Mouse (Mus musculus): Measurements from ENCODE around the gene Grin2c. TPM values are rescaled to one million over a fixed set of nuclear protein-coding genes. Genes with fewer than 3 reads are reported as not detected.

The Grin2c gene
- polyA plus RNA-seq, 1 experiment from 2014 or later, result not detected

- ATAC-seq (ENCODE audit: low read depth) (peak; percentile 81), DNase-seq (ENCODE audit: low spot score) (peak; percentile 57)
- Histone ChIP-seq H3K36me3 (ENCODE audit: control insufficient read depth, insufficient read depth, low read length) (no peaks in the 10 kb centered on the region), H3K4me2 (ENCODE audit: low read depth, low read length) (peak within 1 kb of the TSS; percentile 84), H3K27me3 (replicated peaks; ENCODE audit: control insufficient read depth, insufficient read depth, low read length) (peaks cover 32% of the 10 kb centered on the region), H3K9ac (ENCODE audit: low read depth, low read length) (peak within 1 kb of the TSS; percentile 54), H3K27ac (replicated peaks; ENCODE audit: low read depth, low read length) (no peak within 1 kb of the TSS), H3K9me3 (ENCODE audit: control insufficient read depth, low read length) (no peaks in the 10 kb centered on the region), H3K4me1 (ENCODE audit: control insufficient read depth, insufficient read depth, low read length) (no peaks in the 10 kb centered on the region), H3K4me3 (ENCODE audit: low read depth, low read length) (peak within 1 kb of the TSS; percentile 45)
- under 1% methylated on average over 36 of the region's 44 CpGs for WGBS
Measured at GRCm38 (mm10) chr11:115297214-115297826, 30.3 kb upstream of the Grin2c start, which contains the start of gene Fads6. Gene Fads6 (minus strand): TSS chr11:115297663.

GRCm38 (mm10) chr11:115296471-115297210, 29.6 kb upstream of the Grin2c start:
- DNase-seq (ENCODE audit: low spot score) (no peak), ATAC-seq (ENCODE audit: low read depth) (no peak)
- H3K4me1 ChIP-seq (ENCODE audit: control insufficient read depth, insufficient read depth, low read length), result peaks cover under 1% of the 10 kb centered on the region
- H3K9me3 ChIP-seq (ENCODE audit: control insufficient read depth, low read length), result no peaks in the 10 kb centered on the region
- WGBS, result 52% methylated on average over 21 of the region's 21 CpGs
- H3K27me3 ChIP-seq (replicated peaks; ENCODE audit: control insufficient read depth, insufficient read depth, low read length), result peaks cover 32% of the 10 kb centered on the region
- H3K4me2 ChIP-seq (ENCODE audit: low read depth, low read length), result peak overlapping the region; percentile 84
- H3K9ac ChIP-seq (ENCODE audit: low read depth, low read length), result peak overlapping the region; percentile 54; the same call in 1 of the 2 replicates
- H3K4me3 ChIP-seq (ENCODE audit: low read depth, low read length), result peak overlapping the region; percentile 45
- H3K27ac ChIP-seq (replicated peaks; ENCODE audit: low read depth, low read length), result no peak overlapping the region
- H3K36me3 ChIP-seq (ENCODE audit: control insufficient read depth, insufficient read depth, low read length), result no peaks in the 10 kb centered on the region

- no peak for ATAC-seq (ENCODE audit: low read depth)
- Histone ChIP-seq H3K27ac (replicated peaks; ENCODE audit: low read depth, low read length) (no peak overlapping the region), H3K4me2 (ENCODE audit: low read depth, low read length) (no peak overlapping the region), H3K9ac (ENCODE audit: low read depth, low read length) (no peak overlapping the region), H3K36me3 (ENCODE audit: control insufficient read depth, insufficient read depth, low read length) (no peaks in the 10 kb centered on the region), H3K27me3 (replicated peaks; ENCODE audit: control insufficient read depth, insufficient read depth, low read length) (peaks cover 32% of the 10 kb centered on the region), H3K4me3 (ENCODE audit: low read depth, low read length) (no peak overlapping the region), H3K4me1 (ENCODE audit: control insufficient read depth, insufficient read depth, low read length) (peaks cover 3% of the 10 kb centered on the region), H3K9me3 (ENCODE audit: control insufficient read depth, low read length) (no peaks in the 10 kb centered on the region)
- no peak for DNase-seq (ENCODE audit: low spot score)
- WGBS, result 85% methylated on average over 11 of the region's 11 CpGs
Measured at GRCm38 (mm10) chr11:115295939-115296338, 28.9 kb upstream of the Grin2c start.

- Histone ChIP-seq H3K4me1 (ENCODE audit: control insufficient read depth, insufficient read depth, low read length) (peaks cover 3% of the 10 kb centered on the region), H3K4me2 (ENCODE audit: low read depth, low read length) (no peak overlapping the region), H3K36me3 (ENCODE audit: control insufficient read depth, insufficient read depth, low read length) (no peaks in the 10 kb centered on the region), H3K9me3 (ENCODE audit: control insufficient read depth, low read length) (no peaks in the 10 kb centered on the region), H3K27ac (replicated peaks; ENCODE audit: low read depth, low read length) (no peak overlapping the region), H3K4me3 (ENCODE audit: low read depth, low read length) (no peak overlapping the region), H3K27me3 (replicated peaks; ENCODE audit: control insufficient read depth, insufficient read depth, low read length) (peaks cover 18% of the 10 kb centered on the region), H3K9ac (ENCODE audit: low read depth, low read length) (no peak overlapping the region)
- DNase-seq (ENCODE audit: low spot score), result no peak
- ATAC-seq (ENCODE audit: low read depth), result no peak
- 54% methylated on average over 14 of the region's 14 CpGs for WGBS
Measured at GRCm38 (mm10) chr11:115292631-115293375, 25.8 kb upstream of the Grin2c start.

GRCm38 (mm10) chr11:115291503-115291902, 24.5 kb upstream of the Grin2c start:
- H3K9me3 ChIP-seq (ENCODE audit: control insufficient read depth, low read length), result no peaks in the 10 kb centered on the region
- H3K4me3 ChIP-seq (ENCODE audit: low read depth, low read length), result no peak overlapping the region
- H3K27ac ChIP-seq (replicated peaks; ENCODE audit: low read depth, low read length), result no peak overlapping the region
- H3K4me2 ChIP-seq (ENCODE audit: low read depth, low read length), result no peak overlapping the region
- no peak overlapping the region for H3K9ac ChIP-seq (ENCODE audit: low read depth, low read length)
- peaks cover 6% of the 10 kb centered on the region; the same call in 1 of the 2 replicates for H3K27me3 ChIP-seq (replicated peaks; ENCODE audit: control insufficient read depth, insufficient read depth, low read length)
- H3K36me3 ChIP-seq (ENCODE audit: control insufficient read depth, insufficient read depth, low read length), result no peaks in the 10 kb centered on the region
- DNase-seq (ENCODE audit: low spot score) (no peak), ATAC-seq (ENCODE audit: low read depth) (no peak)
- peaks cover 3% of the 10 kb centered on the region for H3K4me1 ChIP-seq (ENCODE audit: control insufficient read depth, insufficient read depth, low read length)
- WGBS, result 73% methylated on average over 10 of the region's 10 CpGs

- no peak overlapping the region for H3K4me2 ChIP-seq (ENCODE audit: low read depth, low read length)
- ATAC-seq (ENCODE audit: low read depth) (no peak), DNase-seq (ENCODE audit: low spot score) (peak; percentile 81)
- no peak overlapping the region for H3K4me3 ChIP-seq (ENCODE audit: low read depth, low read length)
- no peaks in the 10 kb centered on the region for H3K9me3 ChIP-seq (ENCODE audit: control insufficient read depth, low read length)
- WGBS, result 64% methylated on average over 6 of the region's 6 CpGs
- H3K9ac ChIP-seq (ENCODE audit: low read depth, low read length), result no peak overlapping the region
- H3K27ac ChIP-seq (replicated peaks; ENCODE audit: low read depth, low read length), result no peak overlapping the region
- peaks cover 3% of the 10 kb centered on the region for H3K4me1 ChIP-seq (ENCODE audit: control insufficient read depth, insufficient read depth, low read length)
- no peaks in the 10 kb centered on the region for H3K36me3 ChIP-seq (ENCODE audit: control insufficient read depth, insufficient read depth, low read length)
- 0 out of 2 replicates have a peak, but pooled peaks cover under 1% of the 10 kb centered on the region for H3K27me3 ChIP-seq (replicated peaks; ENCODE audit: control insufficient read depth, insufficient read depth, low read length)
Measured at GRCm38 (mm10) chr11:115290919-115291318, 23.9 kb upstream of the Grin2c start.

- DNase-seq (ENCODE audit: low spot score) (no peak), ATAC-seq (ENCODE audit: low read depth) (no peak)
- Histone ChIP-seq H3K36me3 (ENCODE audit: control insufficient read depth, insufficient read depth, low read length) (no peaks in the 10 kb centered on the region), H3K9ac (ENCODE audit: low read depth, low read length) (no peak overlapping the region), H3K27me3 (replicated peaks; ENCODE audit: control insufficient read depth, insufficient read depth, low read length) (no peaks in the 10 kb centered on the region), H3K4me1 (ENCODE audit: control insufficient read depth, insufficient read depth, low read length) (peaks cover 3% of the 10 kb centered on the region), H3K4me3 (ENCODE audit: low read depth, low read length) (no peak overlapping the region), H3K4me2 (ENCODE audit: low read depth, low read length) (no peak overlapping the region), H3K27ac (replicated peaks; ENCODE audit: low read depth, low read length) (no peak overlapping the region), H3K9me3 (ENCODE audit: control insufficient read depth, low read length) (no peaks in the 10 kb centered on the region)
- 91% methylated on average over 1 of the region's 1 CpGs for WGBS
Measured at GRCm38 (mm10) chr11:115290314-115290713, 23.3 kb upstream of the Grin2c start.

- H3K9ac ChIP-seq (ENCODE audit: low read depth, low read length), result no peak overlapping the region
- 77% methylated on average over 8 of the region's 8 CpGs for WGBS
Measured at GRCm38 (mm10) chr11:115289885-115290284, 22.8 kb upstream of the Grin2c start.

More at GRCm38 (mm10) chr11:115289885-115290284, 22.8 kb upstream of the Grin2c start:
- DNase-seq (ENCODE audit: low spot score) (no peak), ATAC-seq (ENCODE audit: low read depth) (no peak)
- Histone ChIP-seq H3K36me3 (ENCODE audit: control insufficient read depth, insufficient read depth, low read length) (no peaks in the 10 kb centered on the region), H3K4me2 (ENCODE audit: low read depth, low read length) (no peak overlapping the region), H3K27me3 (replicated peaks; ENCODE audit: control insufficient read depth, insufficient read depth, low read length) (no peaks in the 10 kb centered on the region), H3K9me3 (ENCODE audit: control insufficient read depth, low read length) (no peaks in the 10 kb centered on the region), H3K4me3 (ENCODE audit: low read depth, low read length) (no peak overlapping the region), H3K4me1 (ENCODE audit: control insufficient read depth, insufficient read depth, low read length) (peaks cover 3% of the 10 kb centered on the region), H3K27ac (replicated peaks; ENCODE audit: low read depth, low read length) (no peak overlapping the region)
